Mouse (Mus musculus) bone marrow, adult 2 months (tissue): Measurements from ENCODE around the gene Ric8b.

Source experiments
- CTCF ChIP-seq: fragments of 200-500 bp; IDR thresholded peaks from 2 replicates; pipeline ENCODE4 v1.5.1; 2011; ENCODE audit warnings: low read length, control low read depth; ENCODE audit not compliant: control insufficient read depth, insufficient read depth
- POLR2A ChIP-seq: fragments of 200-500 bp; IDR thresholded peaks from 2 replicates; pipeline ENCODE4 v1.6.1; 2011; ENCODE audit warnings: low read depth, mild to moderate bottlenecking, control low read depth, low read length, borderline replicate concordance; ENCODE audit not compliant: control insufficient read depth

DNA sequence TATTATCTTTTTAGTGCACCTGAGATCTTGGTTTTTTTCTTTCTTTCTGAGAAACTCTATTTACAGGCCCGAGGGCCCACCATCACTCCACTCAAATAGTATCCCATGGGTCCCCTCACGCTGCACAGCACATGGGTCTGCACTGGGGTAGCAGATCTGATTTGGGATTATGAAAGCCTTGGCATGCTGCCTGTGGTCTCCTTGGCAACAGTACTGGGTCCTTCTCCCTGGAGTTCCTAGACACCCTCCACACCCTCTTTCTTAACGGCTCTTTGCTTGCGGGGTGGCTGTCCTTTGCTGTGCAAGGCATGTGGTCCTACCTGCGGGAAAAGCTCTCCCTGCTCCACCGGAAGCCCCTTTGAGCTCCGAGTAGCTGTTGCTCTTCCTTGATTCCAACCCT lies 14.1 kb upstream of the Ric8b start:
- TF ChIP-seq CTCF (no peak), POLR2A (no peak)
